Mouse (Mus musculus) inflammation-experienced regulatory T-cells, adult 6 months (primary cell): ENCODE results near the gene Ntn1. TPM values are rescaled to one million over a fixed set of nuclear protein-coding genes. Genes with fewer than 3 reads are reported as not detected.

Experiments used
- ATAC-seq: one replicate; pipeline ENCODE4 v1.8.0; 2017
- polyA plus RNA-seq, 3 experiments: library from polyadenylated mRNA; unstranded; fragments of 100-300 nt; shearing (Covaris generic); gene quantifications; one replicate each; pipeline ENCODE4 v1.2.1; 2017

Ntn1 gene
- polyA plus RNA-seq, 3 experiments from 2014 or later, result 0.13 to 0.31 (median 0.18) TPM

DNA sequence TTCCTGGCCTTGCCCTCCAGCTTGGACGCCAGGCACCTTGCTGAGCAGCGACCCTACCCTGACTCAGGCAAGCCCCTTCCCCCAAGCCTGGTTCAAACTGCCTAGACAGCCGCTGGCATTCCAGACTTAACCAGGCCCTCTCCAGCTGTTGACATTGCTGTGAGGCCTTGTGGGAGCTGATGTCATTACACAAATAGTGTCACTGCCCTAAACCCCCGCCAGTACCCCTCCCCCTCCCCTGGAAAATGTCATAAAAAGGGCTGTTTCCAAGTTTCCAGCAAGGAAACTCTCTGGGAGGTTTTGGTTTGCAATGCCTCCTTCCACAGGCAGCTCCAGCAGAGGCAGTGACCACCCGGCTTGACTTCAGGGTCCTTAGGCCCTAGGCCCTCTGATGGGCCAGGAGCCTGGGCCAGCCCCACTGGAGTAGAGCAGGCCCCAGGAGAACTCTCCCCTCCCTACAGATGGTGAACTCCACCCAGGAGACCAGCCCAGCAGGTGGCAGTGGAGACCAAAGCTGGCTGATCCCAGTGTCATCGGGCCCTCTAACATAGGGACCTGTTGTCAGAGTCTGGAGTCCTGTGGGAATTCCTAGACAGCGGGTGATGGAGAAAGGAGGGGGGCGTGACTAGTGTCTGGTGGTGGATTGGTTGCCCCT is 188.6 kb downstream of the Ntn1 start:
- ATAC-seq, result no peak

DNA sequence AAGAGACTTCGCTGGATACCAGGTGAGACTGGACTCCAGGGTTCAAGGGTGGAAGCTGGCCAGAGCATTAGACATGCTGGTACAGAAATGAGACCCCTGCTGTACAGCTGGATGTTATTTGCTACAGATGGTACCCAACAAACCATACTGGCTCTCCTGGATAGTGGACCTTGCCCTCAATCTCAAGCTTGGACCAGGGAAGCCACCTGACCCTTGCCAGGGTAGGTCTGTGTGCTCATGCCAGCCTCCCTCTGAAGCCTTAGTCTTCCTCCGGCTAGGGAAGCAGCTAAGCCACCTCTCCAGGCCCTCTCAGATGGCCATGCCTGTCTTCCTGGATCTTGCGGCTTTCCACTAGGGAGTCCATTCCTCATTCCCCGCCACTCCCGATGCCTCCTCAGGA is 189.9 kb downstream of the Ntn1 start:
- no peak for ATAC-seq

DNA sequence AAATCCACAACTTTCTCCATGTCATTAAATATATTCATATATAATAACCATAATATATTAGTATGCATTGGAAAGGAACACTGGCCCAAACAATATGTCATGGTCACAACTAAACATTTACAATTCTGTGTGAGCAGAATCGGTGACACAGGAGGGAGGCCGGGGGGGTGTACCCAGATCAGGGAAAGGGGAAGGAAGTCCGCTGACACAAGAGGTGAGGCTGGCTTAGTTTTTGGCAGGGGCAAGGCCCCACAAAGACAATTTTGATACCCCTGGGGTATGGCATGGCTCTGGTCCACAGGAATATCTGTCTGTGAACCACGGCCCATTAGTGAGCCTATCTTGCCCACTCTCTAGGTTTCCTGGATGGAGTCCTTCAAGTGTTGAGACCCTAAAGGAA is 191.1 kb downstream of the Ntn1 start:
- no peak for ATAC-seq

DNA sequence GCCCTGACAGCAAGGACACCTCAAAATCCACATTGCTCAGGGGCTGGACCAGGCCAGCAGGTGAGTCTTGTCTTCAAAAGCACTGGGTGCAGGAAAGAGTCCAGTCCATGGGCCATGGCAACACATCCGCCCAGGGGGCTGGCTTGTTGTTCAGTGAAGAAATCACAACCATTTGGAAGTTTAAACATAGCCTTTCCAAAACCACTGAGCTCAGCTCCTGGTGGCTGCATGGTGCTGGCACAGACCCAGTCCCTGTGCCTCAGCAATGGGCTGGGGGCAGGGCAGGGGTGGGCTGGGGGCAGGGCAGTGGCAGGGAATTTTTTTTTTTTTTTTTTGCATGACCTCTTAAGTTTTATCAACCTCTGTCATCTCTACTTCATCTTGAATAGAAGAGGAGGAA is 192.0 kb downstream of the Ntn1 start:
- ATAC-seq, result no peak

DNA sequence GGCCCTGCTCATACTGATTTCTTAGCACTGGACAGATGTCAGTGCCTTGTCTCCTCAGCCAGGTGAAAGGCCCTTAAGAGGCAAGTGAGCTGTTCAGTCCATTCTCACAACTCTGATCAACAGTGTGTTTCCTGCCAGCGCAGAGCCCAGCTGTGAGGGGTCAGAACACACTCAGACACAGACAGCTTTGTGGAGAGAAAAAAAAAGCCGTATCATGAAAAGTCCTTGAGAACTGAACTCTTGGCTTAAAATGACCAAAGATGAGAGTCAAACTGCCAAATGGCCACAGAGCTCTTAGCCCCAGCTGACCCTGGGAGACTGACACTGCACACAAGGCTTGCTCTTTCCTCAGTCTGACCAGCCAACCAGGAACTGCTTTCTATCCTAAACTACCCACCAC is 192.6 kb downstream of the Ntn1 start:
- no peak for ATAC-seq

DNA sequence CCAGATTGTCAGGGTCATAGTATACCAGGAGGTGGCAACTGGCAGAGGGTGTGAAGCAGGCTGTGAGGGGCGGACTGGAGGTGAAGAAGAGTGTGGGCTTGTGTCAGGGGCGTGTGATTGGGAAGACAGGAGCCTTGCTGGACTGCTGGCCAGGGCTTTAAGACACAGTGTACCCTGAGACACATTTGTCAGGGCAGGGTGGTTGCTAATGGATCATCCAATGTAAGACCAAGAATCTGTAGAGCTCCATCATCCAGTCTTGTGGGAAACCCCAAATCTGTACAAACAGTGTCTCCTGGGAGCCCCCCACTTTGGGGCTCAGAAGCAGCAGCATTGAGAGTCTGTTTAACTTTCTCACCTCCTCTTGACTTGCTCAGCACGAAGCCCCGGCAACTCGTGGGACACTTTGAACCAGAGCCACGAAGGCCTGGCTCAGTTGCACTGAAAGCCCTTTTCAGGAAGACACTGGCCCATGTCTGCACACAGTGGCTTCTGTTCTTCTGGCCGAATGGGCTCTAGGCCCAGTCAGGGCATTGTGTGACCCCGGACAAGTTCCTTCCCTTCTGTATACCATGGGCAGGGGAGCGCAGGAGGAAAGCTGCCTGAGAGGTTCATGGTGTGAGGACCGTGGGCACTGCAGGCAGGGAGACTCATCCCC is 194.9 kb downstream of the Ntn1 start:
- no peak for ATAC-seq

DNA sequence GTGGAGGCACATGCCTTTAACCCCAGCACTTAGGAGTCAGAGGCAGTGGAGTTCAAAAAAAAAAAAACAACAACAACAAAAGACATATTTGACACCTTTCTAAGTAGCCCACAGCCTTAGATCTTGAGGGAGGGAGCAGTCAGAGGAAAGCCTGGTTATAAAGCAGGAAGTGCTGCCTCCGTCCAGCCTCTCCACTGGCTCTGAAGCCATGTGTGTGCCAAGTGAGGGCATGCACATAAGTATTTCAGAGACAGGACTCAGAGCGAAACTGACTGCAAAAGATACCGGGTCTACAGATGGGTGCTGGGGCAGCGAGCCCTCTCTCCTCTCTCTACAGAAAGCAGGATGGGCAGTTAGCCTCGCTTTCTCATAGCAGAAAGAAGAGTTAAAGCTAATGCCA is 196.2 kb downstream of the Ntn1 start:
- no peak for ATAC-seq

DNA sequence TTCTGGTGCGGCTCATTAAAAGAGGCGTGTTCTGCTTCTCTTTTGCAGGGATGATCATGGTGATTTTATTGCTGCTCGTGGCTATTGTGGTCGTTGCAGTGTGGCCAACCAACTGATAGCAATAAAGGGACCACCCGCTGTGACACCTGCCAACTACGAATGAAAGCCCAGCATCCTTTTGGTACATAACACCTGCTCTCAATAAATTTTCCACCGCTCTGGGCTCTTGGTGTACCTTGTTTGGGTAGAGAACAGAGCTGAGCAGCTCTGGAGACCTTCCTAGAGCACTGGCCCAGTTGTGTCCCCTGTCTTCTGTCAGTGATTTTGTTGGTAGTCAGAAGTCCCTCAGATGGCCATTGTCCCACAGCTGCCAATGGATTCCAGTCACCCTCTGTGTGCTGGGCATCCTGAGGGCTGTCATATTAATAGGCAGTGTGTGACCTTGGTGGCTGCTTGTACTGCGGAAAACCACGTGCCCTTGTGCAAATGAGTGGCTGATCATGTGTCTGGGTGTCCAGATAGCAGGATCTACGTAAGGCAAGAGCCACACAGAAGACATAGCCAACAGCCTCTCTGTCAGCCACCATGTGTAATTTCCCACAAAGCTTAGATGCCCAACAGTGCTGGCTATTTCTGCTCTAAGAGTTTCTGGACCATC is 196.8 kb downstream of the Ntn1 start:
- no peak for ATAC-seq

DNA sequence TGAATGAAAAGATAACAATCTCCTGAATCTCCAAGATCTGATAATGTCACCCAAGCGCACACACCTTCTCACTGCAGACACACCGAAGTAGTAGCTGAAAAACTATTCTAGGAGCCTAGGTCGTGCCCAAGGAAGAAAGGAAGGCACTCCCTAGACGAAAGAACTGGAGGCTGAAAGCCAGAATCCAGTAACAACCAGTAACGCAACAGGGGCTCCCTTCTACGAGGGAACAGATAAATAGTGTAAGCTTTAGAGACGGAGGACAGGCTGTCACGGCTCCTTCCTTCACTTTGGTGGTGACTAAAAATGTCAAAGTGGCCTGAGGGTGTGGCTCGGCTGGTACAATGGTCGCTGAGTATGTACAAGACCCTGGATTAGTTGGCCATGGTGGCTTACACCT is 198.1 kb downstream of the Ntn1 start:
- no peak for ATAC-seq

DNA sequence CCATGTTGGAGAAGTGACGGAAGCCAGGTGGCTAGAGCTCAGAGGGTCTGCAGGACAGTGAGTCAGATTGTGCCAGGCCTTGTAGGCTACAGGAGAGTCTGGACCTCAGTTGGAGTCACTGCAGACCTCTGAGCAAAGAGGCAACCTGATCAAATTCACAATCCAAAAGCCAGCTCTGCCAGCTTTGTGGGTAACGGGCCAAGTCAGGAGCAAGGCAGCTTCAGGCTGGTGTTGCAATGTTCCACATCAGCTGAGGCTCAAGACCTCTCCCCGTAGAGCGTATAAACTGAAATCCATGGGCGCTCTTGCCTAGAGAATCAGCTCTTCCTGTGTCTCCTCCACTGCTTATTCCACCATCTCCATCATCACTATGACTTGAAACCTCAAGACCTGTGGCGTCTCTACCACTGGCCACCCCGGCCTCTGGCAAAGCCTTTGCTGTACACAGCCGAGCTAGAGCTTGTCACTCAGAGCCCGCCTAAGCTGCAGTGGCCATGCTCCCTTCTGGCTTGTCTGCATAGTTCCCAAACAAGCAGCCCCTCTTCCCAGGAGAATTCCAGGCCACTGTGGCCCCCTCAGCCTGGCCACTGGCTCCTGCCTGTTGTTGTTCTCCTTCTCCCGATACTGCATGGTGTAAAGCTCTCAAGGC is 198.7 kb downstream of the Ntn1 start:
- ATAC-seq, result no peak

DNA sequence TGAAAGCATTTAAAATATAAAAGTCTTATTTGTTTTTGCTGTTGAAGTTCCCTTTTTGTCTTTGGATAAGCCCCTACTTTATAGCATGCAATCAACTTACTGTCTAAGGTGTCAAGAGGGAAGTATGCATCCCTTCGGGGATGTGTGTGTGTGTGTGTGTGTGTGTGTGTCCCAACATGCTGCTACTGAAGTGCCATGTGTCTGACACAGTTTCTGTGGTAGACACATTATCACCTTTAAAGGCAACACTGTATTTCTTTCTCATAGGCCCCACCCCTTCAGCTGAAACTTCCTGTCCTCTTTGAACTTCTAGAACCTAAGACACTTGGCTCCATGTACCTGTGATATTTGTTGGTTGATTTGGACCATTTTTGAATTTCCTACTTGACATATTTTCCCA is 199.6 kb downstream of the Ntn1 start:
- ATAC-seq, result peak; percentile 36

DNA sequence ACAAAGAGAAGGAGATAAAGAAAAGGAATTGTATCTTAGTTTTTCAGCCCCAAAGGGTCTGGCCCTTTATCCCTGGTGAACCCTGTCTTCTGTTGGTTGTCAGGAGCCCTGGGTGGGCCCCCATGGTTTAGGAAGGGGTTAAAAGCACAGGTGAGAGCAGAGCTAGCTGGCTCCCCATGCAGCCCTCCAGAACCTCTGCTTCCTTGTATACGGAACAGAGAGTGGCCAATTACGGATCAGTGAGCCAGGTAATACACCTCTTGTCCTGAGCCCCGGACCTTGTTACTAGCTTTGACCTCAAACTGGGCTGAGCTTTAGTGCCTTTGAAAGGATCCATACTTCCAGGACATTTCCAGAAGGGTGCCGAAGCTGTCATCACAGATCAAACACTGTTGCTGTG is 200.1 kb downstream of the Ntn1 start:
- ATAC-seq, result no peak

DNA sequence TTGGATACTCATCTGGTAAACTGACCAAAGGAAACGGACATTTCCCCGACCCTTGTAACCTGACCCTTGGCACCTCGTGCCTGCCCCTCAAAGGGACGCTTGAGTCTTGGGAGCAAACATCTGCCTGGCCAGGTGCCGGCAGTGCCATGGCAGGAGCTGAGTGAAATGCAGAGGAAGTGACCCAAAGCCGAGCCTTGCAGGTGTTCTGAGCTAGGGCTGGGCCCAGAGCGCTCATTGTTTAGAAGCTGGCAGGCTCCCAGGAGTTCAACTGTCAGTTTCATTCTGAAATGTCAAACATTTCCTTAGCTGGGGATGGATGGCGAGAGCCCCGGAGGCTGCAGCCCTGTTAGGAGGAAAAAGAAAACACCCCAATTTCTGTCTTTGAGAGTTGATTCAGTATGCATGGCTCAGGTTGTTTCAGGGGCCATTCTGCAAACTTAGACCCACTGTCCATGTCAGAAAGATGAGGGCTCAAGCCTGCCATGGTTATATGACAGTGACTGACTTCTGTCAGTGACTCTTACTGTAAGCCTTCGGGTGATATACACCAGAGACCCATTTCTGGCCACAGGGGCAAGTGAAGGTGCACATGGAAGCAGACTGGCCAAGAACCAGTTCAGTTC is 200.7 kb downstream of the Ntn1 start:
- ATAC-seq, result peak; percentile 32

DNA sequence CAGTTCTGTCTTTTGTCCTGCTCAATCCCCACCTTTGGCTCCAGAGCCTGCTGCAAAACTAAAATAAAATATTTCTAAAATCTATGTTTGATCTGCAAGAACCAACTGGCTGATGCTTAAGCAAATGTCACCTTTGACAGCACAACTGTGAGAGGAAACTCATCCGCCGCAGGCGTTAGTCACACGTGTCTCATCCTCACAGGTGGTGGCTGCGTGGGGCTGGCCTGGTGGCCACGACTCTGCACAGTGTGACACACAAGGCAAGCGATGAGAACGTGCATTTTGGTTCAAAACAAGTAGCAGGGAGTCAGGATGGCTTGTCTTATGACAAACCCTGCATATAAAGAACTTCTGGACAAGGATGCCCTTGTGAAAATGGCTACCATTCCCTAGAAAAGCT is 201.5 kb downstream of the Ntn1 start:
- peak; percentile 76 for ATAC-seq

DNA sequence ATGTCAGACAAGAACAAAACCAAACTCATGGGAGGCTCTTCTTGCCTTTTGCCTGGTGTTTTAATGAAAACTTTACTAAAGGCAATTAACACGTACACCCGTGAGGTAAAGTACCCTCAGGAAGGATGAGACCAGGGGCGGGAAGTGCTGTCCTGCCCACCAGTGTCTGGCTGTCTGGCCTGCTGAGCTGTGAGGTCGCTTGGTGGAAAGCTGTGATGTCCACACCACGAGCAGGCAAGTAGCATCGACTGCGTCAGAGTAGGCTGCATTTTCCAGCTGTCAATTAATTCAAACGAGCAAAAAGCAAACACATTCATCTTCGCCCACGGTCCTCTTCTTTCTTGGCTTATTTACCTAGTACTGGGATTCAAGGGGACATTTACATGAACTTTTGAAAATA is 201.9 kb downstream of the Ntn1 start:
- ATAC-seq, result peak; percentile 23

DNA sequence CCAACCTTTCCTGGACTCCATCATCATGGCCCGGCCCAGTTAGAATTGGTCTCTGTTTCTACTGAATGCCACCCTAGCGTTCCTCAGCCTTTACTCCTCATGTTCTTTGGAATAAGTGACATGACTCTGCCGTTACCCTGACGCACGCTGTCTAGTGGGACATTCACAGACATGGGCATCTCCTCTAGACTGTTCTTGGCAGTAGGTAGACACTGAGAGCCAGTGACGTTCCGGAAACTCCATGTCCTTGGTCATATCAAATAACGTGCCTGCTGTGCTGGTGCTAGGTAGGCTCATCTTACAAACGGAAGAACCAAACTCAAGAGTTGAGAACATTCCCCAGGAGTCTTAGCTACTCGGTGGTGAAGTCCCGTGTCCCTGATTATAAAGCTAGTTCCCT is 203.2 kb downstream of the Ntn1 start:
- no peak for ATAC-seq

DNA sequence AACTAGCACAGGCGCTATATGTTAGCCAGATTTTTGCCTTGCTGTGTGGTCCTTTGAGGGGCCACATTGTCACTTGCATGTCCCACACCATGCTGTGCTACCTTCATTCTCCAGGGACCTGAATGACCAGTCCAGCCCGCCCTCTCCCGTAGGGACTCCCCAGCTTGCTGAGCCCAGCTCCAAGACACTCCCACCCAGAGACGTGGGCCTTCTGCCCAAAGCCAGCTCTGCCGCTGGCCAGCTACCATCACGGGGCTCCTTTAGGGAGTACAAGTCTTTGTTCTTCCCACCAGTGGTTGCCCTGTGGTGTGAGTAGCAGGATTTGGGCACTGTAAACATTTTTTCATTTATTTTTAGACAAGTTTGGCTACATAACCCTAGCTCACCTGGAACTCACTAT is 204.1 kb downstream of the Ntn1 start:
- ATAC-seq, result no peak

DNA sequence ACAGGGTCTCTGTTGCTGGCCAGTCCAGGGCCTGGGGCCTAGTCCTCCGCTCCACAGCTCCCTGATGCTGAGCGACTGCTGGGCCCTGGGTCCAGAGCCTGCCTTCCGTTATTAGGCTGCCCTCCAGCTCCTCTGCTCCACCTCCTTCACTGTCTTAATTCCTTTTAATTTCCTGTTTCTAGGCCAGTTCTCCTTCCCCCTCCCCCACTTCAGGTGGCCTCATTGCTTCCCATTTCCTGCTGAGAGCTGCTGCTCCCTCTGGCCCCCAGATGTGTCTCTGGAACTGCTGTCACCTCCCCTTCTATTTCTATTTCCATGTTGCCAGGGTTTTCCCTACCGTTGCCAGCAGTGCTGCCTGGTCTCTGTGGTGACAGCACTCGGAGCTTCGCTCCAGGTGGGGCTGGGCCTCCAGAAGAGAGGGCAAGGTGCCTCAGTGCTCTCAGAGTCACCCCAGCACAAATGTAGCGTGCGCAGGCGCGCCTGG is 204.9 kb downstream of the Ntn1 start:
- ATAC-seq, result no peak

DNA sequence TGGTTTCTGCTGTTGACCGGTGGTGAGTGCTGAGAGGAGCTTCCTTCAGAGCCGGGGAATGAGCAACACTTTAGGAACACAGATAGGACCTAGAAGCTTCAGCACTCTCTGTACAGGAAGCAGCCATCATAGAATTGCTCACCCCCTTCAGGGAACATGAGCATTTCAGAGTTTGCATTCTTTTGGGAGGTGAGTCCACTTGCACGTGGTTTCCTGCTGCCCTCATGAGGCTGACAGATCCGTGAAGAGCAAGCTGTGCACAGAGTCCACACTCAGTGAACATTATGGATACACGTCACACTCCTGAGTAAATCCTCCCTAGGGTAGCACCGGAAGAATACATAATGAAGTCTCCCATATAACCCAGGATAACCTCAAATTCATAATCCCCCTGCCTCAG is 205.5 kb downstream of the Ntn1 start:
- ATAC-seq, result no peak

DNA sequence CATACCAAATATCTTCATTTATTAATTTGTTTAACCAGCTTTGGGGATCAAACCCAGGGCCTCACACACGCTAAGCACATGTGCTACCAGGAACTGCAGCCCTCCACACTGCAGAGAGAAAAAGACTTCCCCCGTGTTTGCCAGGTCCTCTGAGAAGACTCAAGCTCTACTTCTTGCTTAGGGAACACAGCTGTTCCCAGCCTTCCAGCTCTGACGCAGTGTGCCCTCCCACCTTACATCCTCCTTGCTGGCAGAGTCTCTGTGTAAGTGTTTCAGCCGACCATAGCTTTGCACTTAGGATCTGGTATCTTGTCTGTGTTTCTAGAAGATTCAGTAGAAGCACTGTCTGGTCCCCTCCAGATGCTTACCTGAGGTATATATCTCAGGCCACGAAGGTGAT is 209.8 kb downstream of the Ntn1 start:
- no peak for ATAC-seq

DNA sequence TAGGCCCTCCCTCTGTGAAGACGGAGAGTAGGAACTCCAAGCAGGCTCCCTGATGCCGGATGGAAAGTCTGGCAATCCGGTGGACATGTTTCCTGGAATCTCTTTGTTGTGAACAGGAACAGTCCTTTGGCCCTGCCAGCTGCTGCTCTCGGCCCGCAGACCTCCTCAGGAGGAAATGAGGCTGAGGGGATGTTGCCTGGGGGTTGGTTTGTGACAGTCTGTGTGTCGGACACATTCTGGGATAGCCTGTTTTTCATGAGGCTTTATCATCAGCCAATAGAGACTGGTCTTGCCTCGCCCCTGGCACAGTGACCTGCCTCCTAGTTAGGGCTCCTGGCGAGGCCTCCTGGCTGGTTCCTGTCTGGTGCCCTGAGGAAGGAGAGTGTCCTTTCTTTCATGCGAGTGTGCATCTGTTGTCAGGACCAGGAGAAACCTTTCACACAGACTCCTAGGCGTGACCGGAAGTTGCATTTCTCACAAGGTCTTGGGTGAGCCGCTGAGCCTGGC is 211.9 kb downstream of the Ntn1 start:
- ATAC-seq, result no peak

DNA sequence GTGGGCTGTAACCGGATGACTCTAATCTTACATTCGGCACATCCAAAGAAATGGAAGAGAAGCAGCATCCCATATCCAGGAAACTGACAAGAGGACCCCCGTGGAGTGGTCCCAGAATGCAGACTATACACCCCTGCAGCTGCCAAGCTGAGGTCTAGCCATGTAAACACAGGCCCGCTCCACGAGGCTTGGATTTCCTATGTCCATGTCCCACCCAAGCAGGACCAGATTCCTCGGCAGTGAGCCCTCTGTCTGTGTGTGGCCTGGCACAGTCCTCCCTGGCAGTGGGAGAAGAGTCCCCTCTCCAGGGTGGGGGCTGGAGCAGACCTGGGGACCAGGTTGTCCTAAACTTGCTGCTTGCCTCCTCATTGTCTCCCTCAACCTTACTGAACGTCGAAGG is 213.4 kb downstream of the Ntn1 start:
- ATAC-seq, result no peak

DNA sequence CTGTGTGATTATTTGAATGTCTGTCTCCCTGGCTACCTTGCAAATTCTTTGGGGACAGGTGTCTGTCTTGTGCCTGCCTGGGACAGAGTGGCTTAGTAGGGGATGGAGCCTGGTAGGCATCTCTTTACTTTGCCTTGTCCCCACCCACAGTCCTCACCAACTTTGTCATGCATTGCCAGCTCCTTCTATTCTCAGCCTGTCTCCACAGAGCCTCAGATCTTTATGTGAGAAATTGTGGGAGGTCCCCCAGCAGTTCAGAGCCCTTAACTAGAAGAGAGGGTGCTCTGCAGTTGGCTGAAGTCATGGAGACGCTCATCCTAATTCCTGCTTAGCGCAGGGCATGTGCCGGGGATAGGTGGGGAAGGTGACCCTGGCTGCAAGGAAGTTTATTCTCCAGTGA is 215.0 kb downstream of the Ntn1 start:
- ATAC-seq, result no peak
